Mouse (Mus musculus): ENCODE data around the gene Mob3a.

Mob3a gene

GRCm38 (mm10) chr10:80700038-80700504 lies 1.7 kb downstream of the Mob3a start:
- ATAC-seq (ENCODE audit: low TSS enrichment): no peak

- no peak for ATAC-seq (ENCODE audit: low TSS enrichment)
Observed at GRCm38 (mm10) chr10:80698605-80699004, 3.2 kb downstream of the Mob3a start.

- ATAC-seq (ENCODE audit: low TSS enrichment): no peak
Observed at GRCm38 (mm10) chr10:80697812-80698211, 4.0 kb downstream of the Mob3a start.

- ATAC-seq (ENCODE audit: low TSS enrichment): no peak
Observed at GRCm38 (mm10) chr10:80697393-80697787, 4.4 kb downstream of the Mob3a start.

GRCm38 (mm10) chr10:80696502-80697392 lies 5.0 kb downstream of the Mob3a start:
- ATAC-seq (ENCODE audit: low TSS enrichment): no peak

GRCm38 (mm10) chr10:80695801-80696501 lies 5.8 kb downstream of the Mob3a start:
- ATAC-seq (ENCODE audit: low TSS enrichment): no peak

GRCm38 (mm10) chr10:80695186-80695585 lies 6.6 kb downstream of the Mob3a start:
- peak; percentile 21; the same call in 1 of the 2 replicates for ATAC-seq (ENCODE audit: low TSS enrichment)

GRCm38 (mm10) chr10:80694159-80694938 lies 7.4 kb downstream of the Mob3a start:
- ATAC-seq (ENCODE audit: low TSS enrichment): no peak

GRCm38 (mm10) chr10:80693401-80694045 lies 8.3 kb downstream of the Mob3a start:
- no peak for ATAC-seq (ENCODE audit: low TSS enrichment)

- no peak for ATAC-seq (ENCODE audit: low TSS enrichment)
Observed at GRCm38 (mm10) chr10:80692249-80693165, 9.3 kb downstream of the Mob3a start.

- peak; percentile 75; the same call in 1 of the 2 replicates for ATAC-seq (ENCODE audit: low TSS enrichment)
Observed at GRCm38 (mm10) chr10:80687850-80688249, 13.9 kb downstream of the Mob3a start.

- no peak for ATAC-seq (ENCODE audit: low TSS enrichment)
Observed at GRCm38 (mm10) chr10:80686617-80687016, 15.2 kb downstream of the Mob3a start.

- ATAC-seq (ENCODE audit: low TSS enrichment): no peak
Observed at GRCm38 (mm10) chr10:80684984-80685383, 16.8 kb downstream of the Mob3a start.

GRCm38 (mm10) chr10:80684214-80684613 lies 17.6 kb downstream of the Mob3a start:
- peak; percentile 51; the same call in 1 of the 2 replicates for ATAC-seq (ENCODE audit: low TSS enrichment)

- no peak for ATAC-seq (ENCODE audit: low TSS enrichment)
Observed at GRCm38 (mm10) chr10:80683647-80684046, 18.1 kb downstream of the Mob3a start.

GRCm38 (mm10) chr10:80682003-80682402 lies 19.8 kb downstream of the Mob3a start:
- no peak for ATAC-seq (ENCODE audit: low TSS enrichment)

GRCm38 (mm10) chr10:80680260-80680696 lies 21.5 kb downstream of the Mob3a start:
- ATAC-seq (ENCODE audit: low TSS enrichment): no peak

GRCm38 (mm10) chr10:80679556-80680259 lies 22.1 kb downstream of the Mob3a start:
- no peak for ATAC-seq (ENCODE audit: low TSS enrichment)

- ATAC-seq (ENCODE audit: low TSS enrichment): no peak
Observed at GRCm38 (mm10) chr10:80678601-80679377, 23.0 kb downstream of the Mob3a start.

All from frontal cortex, adult (tissue).